Mouse (Mus musculus): ENCODE data around the gene Rnd3.
A peak's percentile ranks its signal among the peaks of the same experiment; 100 is the strongest.

Rnd3 gene

DNA sequence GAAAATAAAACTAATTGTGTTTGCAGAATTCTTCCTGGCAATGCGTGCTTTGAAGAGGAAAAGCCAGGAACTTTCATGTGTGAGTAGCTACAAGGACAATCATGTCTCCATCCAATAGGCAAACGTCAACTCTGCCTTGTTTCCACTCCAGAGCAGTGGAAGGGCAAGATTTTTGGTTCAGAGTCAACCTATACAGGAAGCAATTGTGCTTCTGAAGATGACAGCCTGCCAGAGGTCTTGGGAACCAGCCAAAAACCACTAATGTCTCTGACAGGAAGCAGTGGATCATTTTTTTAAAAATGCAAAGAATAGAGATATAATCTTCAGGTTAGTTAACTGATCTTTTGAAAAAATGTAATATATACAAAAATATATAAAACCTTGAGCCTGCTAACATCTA lies 38.6 kb downstream of the Rnd3 start:
- peak; percentile 80 to 90 for DNase-seq

DNA sequence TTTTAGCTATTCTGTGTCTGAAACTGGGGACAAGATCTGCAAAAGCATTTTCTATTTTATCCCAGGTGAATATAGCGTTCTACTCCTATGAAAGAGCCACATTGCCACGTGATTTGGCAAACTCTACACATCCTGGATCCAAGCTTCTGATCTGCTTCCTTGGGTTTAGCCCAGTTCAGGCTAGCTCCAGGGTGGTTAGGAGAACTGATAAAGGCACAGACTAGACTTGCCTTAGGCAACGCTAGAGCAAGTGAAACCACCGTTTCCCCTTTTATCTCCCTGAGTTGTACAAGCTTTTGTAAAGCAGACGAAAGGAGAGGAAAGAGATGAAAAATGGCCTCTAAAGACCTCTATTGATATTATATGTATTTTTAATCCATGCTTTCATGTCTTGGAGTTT lies 40.3 kb downstream of the Rnd3 start:
- DNase-seq, result peak; percentile 26 to 52

DNA sequence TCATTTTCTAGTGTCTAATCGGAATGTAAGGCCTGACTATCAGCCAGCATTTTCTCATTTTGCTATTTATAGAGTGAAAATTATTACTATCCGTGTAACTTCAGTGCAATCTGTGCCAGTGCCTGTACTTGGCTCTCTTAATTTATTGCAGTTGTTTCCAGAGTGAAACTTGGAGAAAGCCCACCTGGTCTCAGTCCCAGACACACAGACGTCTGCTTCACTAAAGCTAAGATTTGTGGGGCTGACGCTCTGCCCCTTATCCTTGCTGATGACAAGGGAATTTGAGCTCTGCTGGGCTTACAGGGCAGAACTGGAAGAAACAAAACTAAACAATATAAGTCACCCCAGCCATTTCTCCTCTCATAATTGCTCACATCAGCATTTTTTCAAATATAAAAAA lies 47.7 kb downstream of the Rnd3 start:
- no peak for DNase-seq

DNA sequence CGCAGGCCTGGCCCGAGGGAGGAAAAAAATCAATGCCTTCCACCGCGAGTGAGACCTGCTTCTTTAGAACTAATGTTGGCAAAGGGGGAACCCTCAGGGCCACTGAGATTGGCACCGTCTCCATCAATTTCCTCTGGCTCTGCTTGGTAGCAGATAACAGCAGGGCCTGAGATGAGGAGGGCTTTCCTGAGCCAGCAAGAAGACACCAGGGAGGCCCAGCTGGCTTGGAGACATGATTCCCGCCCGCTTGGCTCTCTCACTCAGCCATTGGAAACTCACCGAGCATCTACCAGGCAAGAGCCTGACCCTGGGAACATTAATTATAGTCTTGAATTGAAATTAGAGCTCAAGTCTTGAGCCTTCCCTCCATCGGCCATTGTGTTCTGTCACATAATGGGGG lies 48.9 kb downstream of the Rnd3 start:
- peak; percentile 43 to 66 for DNase-seq

DNA sequence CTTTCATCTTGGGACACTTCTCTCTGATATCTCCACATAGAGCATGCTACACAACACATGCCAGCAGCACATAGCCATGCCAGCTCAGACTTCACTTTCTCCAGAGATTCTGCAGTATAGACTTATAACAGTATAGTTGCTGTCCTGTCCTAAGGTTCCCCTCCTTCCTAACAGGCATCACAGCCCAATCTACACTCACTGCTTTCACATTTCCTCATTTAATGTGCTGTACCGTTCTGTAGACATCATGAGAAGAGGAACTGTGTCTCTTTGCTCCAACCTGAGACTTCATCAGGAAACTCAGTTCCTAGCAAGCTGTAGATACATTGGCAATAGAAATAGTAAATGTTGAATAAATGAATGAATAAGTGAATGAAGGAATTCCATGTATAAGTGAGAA lies 49.7 kb downstream of the Rnd3 start:
- no peak for DNase-seq

DNA sequence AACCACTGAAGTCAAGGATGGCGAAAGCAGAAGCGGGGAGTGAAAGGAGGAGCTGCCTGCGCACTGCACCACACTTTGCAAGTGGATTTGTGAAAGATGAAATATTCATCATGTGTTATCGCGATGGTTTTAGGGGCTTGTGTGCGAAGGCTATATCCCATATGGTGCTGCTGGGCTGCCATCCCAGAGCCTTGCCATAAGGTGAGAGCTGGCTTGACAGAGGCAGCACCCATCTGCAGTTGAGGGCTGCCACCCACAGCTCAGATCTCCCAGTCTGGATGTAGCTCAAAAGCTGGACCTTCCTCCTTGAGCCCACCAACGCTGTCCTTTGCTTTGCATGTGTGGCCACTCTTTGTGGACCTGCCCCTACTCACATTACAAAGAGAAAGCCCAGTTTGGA lies 58.2 kb downstream of the Rnd3 start:
- DNase-seq, result peak in 1 of 2 experiments; percentile 20

DNA sequence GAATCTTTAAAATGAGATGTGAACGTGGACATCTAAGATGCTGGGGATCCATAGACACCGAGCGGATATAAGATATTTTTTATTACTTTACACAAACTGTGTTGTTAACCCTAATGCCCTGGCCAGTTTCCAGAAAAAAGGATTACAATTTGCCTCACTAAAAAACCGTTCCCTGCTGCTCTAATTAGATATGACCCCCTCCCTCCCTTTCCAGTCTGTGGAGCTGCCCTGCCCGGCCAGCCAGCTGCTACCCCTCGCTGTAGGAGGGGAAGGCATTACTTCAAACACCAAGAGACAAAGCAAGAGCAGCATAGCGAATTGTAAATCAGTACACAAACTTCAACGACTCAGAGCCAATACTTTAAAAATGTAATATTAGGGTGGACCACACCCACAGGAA lies 58.9 kb downstream of the Rnd3 start:
- DNase-seq, result no peak

DNA sequence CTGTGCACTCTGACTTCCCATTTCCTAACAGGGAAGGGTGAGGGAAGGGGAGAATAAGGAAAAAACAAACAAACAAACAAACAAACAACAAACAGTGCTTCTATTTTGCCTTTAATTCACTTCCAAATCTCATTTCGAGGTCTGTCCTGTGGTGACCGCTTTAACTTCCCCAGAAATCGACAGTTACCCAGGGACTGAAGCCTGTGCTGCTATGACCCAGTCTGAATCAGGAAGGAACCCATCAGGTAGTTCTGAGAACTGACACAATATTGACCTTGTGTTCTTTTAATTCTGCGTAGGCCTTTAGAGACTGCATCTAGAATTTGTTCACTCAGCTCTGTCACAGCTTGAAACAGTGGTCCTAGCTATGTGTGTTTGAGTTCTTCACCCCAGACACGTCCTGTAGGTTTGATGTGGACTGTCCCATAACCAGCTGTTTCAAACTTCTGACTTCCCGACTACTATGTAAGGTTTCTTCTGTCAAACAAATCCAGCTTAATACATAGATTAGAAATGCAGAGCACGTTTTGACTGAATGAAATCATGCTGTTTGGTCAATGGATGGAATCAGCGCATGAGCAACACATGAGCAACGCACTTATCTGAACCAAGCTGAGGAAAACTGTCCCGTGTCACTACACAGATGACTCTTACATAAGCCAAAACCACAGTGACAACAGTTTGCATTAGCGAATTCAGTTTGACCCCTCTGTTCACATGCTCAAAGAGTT lies 59.9 kb downstream of the Rnd3 start:
- no peak for DNase-seq

DNA sequence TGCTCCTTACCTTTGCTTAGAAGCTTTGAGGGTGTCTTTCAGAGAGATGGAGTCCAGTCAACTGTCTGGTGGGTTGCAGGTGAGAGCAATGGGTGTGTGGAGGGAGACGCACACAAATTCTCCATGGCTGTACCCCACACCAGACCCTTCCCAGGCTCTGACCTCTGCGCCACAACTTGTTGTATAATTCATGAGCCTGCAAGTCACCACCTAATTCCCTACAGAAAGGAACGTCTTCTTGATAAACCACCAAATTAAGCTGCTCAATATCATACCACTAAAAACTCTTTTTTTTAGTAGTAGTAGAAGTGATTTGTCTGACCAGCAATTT lies 60.8 kb downstream of the Rnd3 start:
- no peak for DNase-seq

DNA sequence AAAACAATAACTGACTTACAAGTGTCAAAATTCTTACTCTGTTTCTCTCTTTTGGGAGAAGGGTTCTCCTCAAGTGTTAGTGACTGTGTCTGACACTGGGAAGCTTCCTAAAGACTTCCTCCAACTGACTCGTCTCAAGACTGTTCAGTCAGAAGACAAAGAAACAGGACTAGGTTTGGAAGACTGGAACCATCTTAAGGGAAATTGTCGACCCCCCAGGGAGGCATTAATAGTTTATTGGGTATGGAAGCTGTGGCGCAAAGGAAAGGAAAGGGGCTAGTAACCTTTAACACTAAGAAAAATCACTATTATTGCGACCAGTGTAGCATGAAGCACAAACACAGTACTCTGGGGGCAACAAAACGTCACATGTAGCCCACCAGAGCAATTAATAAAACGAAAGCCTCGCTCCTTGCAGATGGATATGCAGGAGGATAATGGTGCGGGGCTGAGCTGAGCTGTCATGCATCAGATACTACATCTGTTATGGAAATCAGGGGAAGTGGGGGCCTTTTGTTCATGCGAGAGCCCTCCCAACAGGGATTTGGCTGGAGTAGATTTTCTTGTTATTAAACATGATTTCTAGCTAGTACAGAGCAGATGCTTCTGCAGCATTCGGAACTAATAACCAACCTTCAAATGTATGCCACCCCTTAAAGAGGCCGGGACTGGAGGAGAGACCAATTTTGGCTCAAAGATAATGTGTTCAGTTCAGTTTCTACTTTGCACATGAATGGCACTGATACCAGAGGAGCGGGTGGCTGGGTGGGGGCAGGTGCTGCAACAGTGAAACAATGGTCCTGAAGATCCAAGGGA lies 61.4 kb downstream of the Rnd3 start:
- DNase-seq, result no peak

DNA sequence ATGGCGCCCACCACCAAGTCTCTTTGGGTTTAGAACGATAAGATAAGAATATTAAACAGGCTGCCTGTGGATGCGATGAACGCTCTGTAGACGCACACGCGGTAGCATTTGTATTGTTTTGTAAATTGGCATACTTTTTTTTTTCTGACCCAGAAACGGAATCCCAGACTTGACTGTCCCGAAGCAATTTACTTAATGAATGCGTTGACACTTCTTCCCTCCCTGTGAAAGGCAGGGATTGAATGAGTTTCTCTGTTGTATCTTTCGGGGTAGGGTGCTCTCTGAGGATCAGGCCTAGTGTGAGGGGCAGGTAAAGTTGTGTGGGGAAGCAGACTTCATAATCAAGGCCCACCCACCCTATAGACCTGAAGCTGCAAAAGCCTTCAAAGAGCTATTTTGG lies 63.8 kb downstream of the Rnd3 start:
- no peak for DNase-seq

DNA sequence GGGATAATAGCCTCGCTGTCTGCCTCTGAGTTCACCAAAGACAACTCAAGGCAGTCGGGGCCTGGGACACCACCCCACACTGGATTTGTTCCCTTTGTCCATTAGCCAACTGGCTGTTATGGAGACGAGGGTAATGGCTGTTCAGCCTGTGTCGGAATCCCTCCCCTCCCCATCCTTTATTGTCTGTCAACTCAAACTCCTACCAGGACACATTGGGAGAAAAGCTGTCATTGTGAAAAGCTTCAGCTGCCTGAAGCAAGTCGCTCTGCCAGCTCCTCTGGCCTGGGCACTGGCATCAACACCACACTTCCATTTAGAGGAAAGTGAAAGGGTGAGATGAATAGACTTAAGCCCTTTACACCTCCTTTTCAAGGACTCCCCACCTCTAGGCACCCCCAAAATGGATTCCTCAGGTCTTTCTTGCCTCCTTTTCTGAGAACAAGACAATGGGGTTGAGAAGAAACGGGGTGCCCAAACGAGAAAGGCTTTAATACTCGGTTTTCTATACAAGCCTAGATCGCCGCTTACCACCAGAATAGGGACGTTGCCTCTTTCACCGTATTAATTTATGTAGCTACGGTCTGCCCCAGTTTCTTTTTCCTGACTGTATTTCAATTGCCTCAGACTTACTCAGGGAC lies 66.1 kb downstream of the Rnd3 start:
- peak; percentile 10 to 36 for DNase-seq
